Mouse (Mus musculus) intestine, postnatal 0 days (tissue): ENCODE data around the gene Pxmp4. TPM values are rescaled to one million over a fixed set of nuclear protein-coding genes. Genes with fewer than 3 reads are reported as not detected.

Source experiments
- ATAC-seq: fragments of 200-750 bp; cut with Nextera tagmentation; 2 replicates; pipeline ENCODE4 v1.8.0; 2017; ENCODE audit warnings: mild to moderate bottlenecking, moderate TSS enrichment, moderate library complexity
- H3K27ac ChIP-seq: fragments of 300-500 bp; sonication (generic); 2 replicates; pipeline ENCODE4 v1.5.1; 2014; ENCODE audit warnings: mild to moderate bottlenecking, low read depth, low read length, moderate library complexity
- H3K27me3 ChIP-seq: fragments of 300-500 bp; sonication (generic); replicated peaks from 2 replicates; pipeline ENCODE4 v1.6.1; 2014; ENCODE audit warnings: low read length, mixed read lengths; ENCODE audit not compliant: control insufficient read depth, insufficient read depth
- H3K36me3 ChIP-seq: fragments of 300-500 bp; sonication (generic); 2 replicates; pipeline ENCODE4 v1.6.1; 2014; ENCODE audit warnings: mild to moderate bottlenecking, moderate library complexity; ENCODE audit not compliant: control insufficient read depth, insufficient read depth
- H3K4me1 ChIP-seq: fragments of 300-500 bp; sonication (generic); replicated peaks from 2 replicates; pipeline ENCODE4 v1.6.1; 2014; ENCODE audit warnings: antibody characterized with exemption, low read length, mixed read lengths; ENCODE audit not compliant: control insufficient read depth, insufficient read depth
- H3K4me2 ChIP-seq: fragments of 300-500 bp; sonication (generic); replicated peaks from 2 replicates; pipeline ENCODE4 v1.6.1; 2014; ENCODE audit warnings: low read depth, mild to moderate bottlenecking, moderate library complexity
- H3K4me3 ChIP-seq: fragments of 300-500 bp; sonication (generic); 2 replicates; pipeline ENCODE4 v1.5.1; 2014; ENCODE audit warnings: low read depth, low read length
- H3K9ac ChIP-seq: fragments of 300-500 bp; sonication (generic); 2 replicates; pipeline ENCODE4 v1.6.1; 2014; ENCODE audit warnings: mild to moderate bottlenecking, low read depth, low read length
- H3K9me3 ChIP-seq: fragments of 300-500 bp; sonication (generic); 2 replicates; pipeline ENCODE4 v1.6.1; 2016; ENCODE audit warnings: mixed run types; ENCODE audit not compliant: control insufficient read depth
- CTCF ChIP-seq: sonication (generic); IDR thresholded peaks from 2 replicates; pipeline ENCODE4 v1.5.1; 2016; ENCODE audit warnings: low read depth, mild to moderate bottlenecking, control low read depth, antibody characterized with exemption, moderate library complexity
- WGBS: fragments of 180-500 bp; shearing (Covaris S2); extraction: QIAGEN DNeasy Blood & Tissue Kit; methylation state at CpG from one replicate; pipeline ENCODE4 v1.1.7; 2014; 5-methylcytosine and 5-hydroxymethylcytosine counted together
- polyA plus RNA-seq: library from polyadenylated mRNA; unstranded; fragments of >200 nt; fragmentation: Nextera tagmentation; extraction: Ambion mirVana; gene quantifications from 2 replicates; pipeline ENCODE4 v1.2.1, GENCODE M21; 2015

The Pxmp4 gene
- polyA plus RNA-seq, 1 experiment from 2014 or later: 62.5 TPM

DNA sequence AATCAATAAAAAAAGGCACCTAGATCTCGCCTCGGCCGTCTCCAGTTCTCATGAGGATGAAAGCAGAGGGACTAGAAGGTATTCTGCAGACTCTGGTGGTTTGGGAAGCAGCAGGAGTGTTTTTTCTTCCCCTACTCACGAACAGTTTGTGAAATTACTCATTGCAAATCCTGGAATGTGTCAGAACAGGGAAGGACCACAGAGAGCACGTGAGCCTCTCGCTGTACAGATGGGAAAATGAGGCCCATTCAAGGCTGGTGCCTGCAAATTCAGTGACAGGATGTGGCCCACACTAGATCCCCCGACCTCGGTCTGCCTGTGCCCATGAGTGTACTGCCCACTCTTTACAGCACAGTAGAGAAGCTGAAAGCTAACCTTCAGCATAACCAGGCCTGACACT, 31.5 kb downstream of the Pxmp4 start:
- no peaks in the 10 kb centered on the region for H3K27me3 ChIP-seq
- H3K4me2 ChIP-seq: no peak overlapping the region
- no peak overlapping the region for H3K4me3 ChIP-seq
- no peaks in the 10 kb centered on the region for H3K4me1 ChIP-seq
- H3K36me3 ChIP-seq: no peaks in the 10 kb centered on the region
- H3K9me3 ChIP-seq: no peaks in the 10 kb centered on the region
- ATAC-seq: no peak
- no peak for TF ChIP-seq CTCF
- WGBS: 67% methylated on average over 8 of the region's 8 CpGs
- H3K27ac ChIP-seq: no peak overlapping the region
- H3K9ac ChIP-seq: no peak overlapping the region

DNA sequence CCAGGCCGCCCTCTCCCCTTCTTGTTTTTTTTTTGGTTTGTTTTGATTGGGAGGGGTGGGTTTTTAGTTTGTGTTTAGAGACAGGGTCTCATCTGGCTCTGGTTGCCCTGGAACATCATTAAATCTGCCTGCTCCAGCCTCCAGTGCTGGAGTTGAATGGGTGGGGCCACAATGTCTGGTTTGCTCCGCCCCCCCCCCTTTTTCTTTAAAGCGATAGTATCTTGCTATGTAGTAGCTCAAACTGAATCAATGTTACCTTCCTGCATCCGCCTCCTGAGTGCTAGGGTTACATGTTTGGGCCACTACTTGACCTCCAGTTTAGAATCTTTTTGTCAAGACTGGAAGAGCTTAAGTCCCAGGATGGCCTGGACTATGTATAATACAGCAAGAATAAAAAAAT, 32.2 kb downstream of the Pxmp4 start:
- H3K27me3 ChIP-seq: no peaks in the 10 kb centered on the region
- H3K27ac ChIP-seq: no peak overlapping the region
- no peaks in the 10 kb centered on the region for H3K36me3 ChIP-seq
- no peak overlapping the region for H3K4me2 ChIP-seq
- no peak overlapping the region for H3K9ac ChIP-seq
- no peak for TF ChIP-seq CTCF
- no peak for ATAC-seq
- no peaks in the 10 kb centered on the region for H3K9me3 ChIP-seq
- no peaks in the 10 kb centered on the region for H3K4me1 ChIP-seq
- no peak overlapping the region for H3K4me3 ChIP-seq
- WGBS: 83% methylated on average over 4 of the region's 4 CpGs

- H3K4me2 ChIP-seq: peak overlapping the region; percentile 89; the same call in 1 of the 2 replicates
- H3K36me3 ChIP-seq: no peaks in the 10 kb centered on the region
- H3K4me3 ChIP-seq: no peak overlapping the region; the same call in 1 of the 2 replicates
- H3K9ac ChIP-seq: no peak overlapping the region
- no peaks in the 10 kb centered on the region for H3K9me3 ChIP-seq
- 62% methylated on average over 4 of the region's 4 CpGs for WGBS
- no peak for TF ChIP-seq CTCF
- no peaks in the 10 kb centered on the region for H3K4me1 ChIP-seq
- ATAC-seq: no peak
- no peak overlapping the region for H3K27ac ChIP-seq
- no peaks in the 10 kb centered on the region for H3K27me3 ChIP-seq
These were observed 32.8 kb downstream of the Pxmp4 start for GRCm38 (mm10) chr2:154570666-154571065.

- H3K4me3 ChIP-seq: peak within 1 kb of the TSS; percentile 85
- WGBS: 0% methylated on average over 38 of the region's 44 CpGs
- H3K4me1 ChIP-seq: no peaks in the 10 kb centered on the region
- ATAC-seq: peak; percentile 97
- H3K4me2 ChIP-seq: peak within 1 kb of the TSS; percentile 89
- no peaks in the 10 kb centered on the region for H3K36me3 ChIP-seq
- peak within 1 kb of the TSS; percentile 74 for H3K27ac ChIP-seq
- no peaks in the 10 kb centered on the region for H3K9me3 ChIP-seq
- peak within 1 kb of the TSS; percentile 55 for H3K9ac ChIP-seq
- TF ChIP-seq CTCF: peak; percentile 43; the same call in 1 of the 2 replicates
- H3K27me3 ChIP-seq: no peaks in the 10 kb centered on the region
These were observed 33.6 kb downstream of the Pxmp4 start, which contains the start of gene E2f1 for GRCm38 (mm10) chr2:154569836-154570286. TSS of gene E2f1 (minus strand) at chr2:154569892.

- WGBS: under 1% methylated on average over 70 of the region's 70 CpGs
- Histone ChIP-seq H3K27me3 (no peaks in the 10 kb centered on the region), H3K9me3 (no peaks in the 10 kb centered on the region), H3K36me3 (0 out of 2 replicates have a peak, but pooled peaks cover under 1% of the 10 kb centered on the region), H3K27ac (peak overlapping the region; percentile 74), H3K4me3 (peak overlapping the region; percentile 85), H3K4me1 (no peaks in the 10 kb centered on the region), H3K4me2 (peak overlapping the region; percentile 89), H3K9ac (peak overlapping the region; percentile 55)
- TF ChIP-seq CTCF: no peak
- ATAC-seq: peak; percentile 70
These were observed 34.3 kb downstream of the Pxmp4 start for GRCm38 (mm10) chr2:154569071-154569748.

DNA sequence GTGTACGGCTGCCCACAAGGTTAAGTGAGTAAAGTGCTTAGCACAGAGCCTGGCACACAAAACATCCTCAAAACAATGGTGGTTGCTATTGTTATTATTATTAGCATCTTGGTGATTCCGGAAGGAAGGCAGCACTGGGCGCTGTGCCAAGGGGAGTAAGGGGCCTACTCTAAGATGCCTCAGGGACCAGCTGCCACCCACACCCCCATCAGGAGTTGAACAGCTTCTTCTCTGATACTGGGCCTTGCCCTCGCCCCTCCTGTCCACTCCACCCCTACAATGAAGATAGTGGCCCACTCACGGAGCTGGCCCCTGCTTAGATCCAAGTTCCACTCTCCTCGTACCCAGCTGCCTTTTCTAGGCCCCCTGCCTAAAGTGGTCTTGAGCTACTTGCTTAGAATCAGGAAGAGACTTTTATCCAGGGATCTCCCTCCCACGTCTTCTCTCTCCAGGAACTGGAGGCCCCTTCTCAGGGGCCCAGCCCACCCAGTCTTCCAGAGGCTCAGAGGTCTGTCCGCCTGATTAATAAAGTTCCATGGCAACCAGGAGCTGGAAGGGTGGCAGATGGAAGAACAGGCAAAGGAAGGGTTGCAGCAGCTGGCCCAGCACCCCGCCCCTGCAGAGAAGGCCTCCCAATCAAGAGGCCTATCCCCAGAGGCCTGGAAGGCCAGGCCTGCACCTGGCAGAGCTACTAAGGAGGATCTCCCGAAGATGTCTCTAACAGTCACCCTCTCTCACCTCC, 35.0 kb downstream of the Pxmp4 start:
- Histone ChIP-seq H3K9me3 (no peaks in the 10 kb centered on the region), H3K4me2 (peak overlapping the region; percentile 89), H3K9ac (peak overlapping the region; percentile 55), H3K4me1 (no peaks in the 10 kb centered on the region), H3K36me3 (peaks cover 7% of the 10 kb centered on the region; the same call in 1 of the 2 replicates), H3K4me3 (peak overlapping the region; percentile 85), H3K27me3 (no peaks in the 10 kb centered on the region), H3K27ac (peak overlapping the region; percentile 50)
- 13% methylated on average over 10 of the region's 10 CpGs for WGBS
- no peak for TF ChIP-seq CTCF
- ATAC-seq: 0 out of 2 replicates have a peak, but pooled peaks have one; percentile 11
